Mouse (Mus musculus) limb, embryonic 12.5 days (tissue): ENCODE measurements around the gene Smyd1. TPM values are rescaled to one million over a fixed set of nuclear protein-coding genes. Genes with fewer than 3 reads are reported as not detected.

Source experiments
- ATAC-seq: fragments of 200-750 bp; cut with Nextera tagmentation; 2 replicates; pipeline ENCODE4 v1.8.0; 2017; ENCODE audit warnings: low read depth, moderate TSS enrichment; ENCODE audit not compliant: insufficient number of reproducible peaks, insufficient read depth, low FRiP score, low TSS enrichment
- H3K27ac ChIP-seq: fragments of 300-500 bp; sonication (generic); 2 replicates; pipeline ENCODE4 v1.5.1; 2016; ENCODE audit warnings: mild to moderate bottlenecking, moderate library complexity
- H3K27me3 ChIP-seq: fragments of 300-500 bp; sonication (generic); 2 replicates; pipeline ENCODE4 v1.6.1; 2016; ENCODE audit warnings: mild to moderate bottlenecking, moderate library complexity
- H3K36me3 ChIP-seq: fragments of 300-500 bp; sonication (generic); 2 replicates; pipeline ENCODE4 v1.6.1; 2016; ENCODE audit warnings: mild to moderate bottlenecking, moderate library complexity
- H3K4me1 ChIP-seq: fragments of 300-500 bp; sonication (generic); replicated peaks from 2 replicates; pipeline ENCODE4 v1.6.1; 2016
- H3K4me2 ChIP-seq: fragments of 300-500 bp; sonication (generic); 2 replicates; pipeline ENCODE4 v1.6.1; 2016; ENCODE audit warnings: mild to moderate bottlenecking, moderate library complexity
- H3K4me3 ChIP-seq: fragments of 300-500 bp; sonication (generic); replicated peaks from 2 replicates; pipeline ENCODE4 v1.5.1; 2016; ENCODE audit warnings: mild to moderate bottlenecking
- H3K9ac ChIP-seq: fragments of 300-500 bp; sonication (generic); replicated peaks from 2 replicates; pipeline ENCODE4 v1.6.1; 2016; ENCODE audit warnings: mild to moderate bottlenecking, moderate library complexity
- H3K9me3 ChIP-seq: fragments of 300-500 bp; sonication (generic); 2 replicates; pipeline ENCODE4 v1.6.1; 2016; ENCODE audit warnings: mild to moderate bottlenecking, moderate library complexity
- WGBS: fragments of 180-500 bp; shearing (Covaris S2); methylation state at CpG from one replicate; pipeline ENCODE4 v1.1.7; 2016; 5-methylcytosine and 5-hydroxymethylcytosine counted together
- polyA plus RNA-seq: library from polyadenylated mRNA; unstranded; fragments of >200 nt; fragmentation: Nextera tagmentation; extraction: Ambion mirVana; gene quantifications from 2 replicates; pipeline ENCODE4 v1.2.1, GENCODE M21; 2016

Smyd1 gene
- polyA plus RNA-seq, 1 experiment from 2014 or later = 5.1 TPM

DNA sequence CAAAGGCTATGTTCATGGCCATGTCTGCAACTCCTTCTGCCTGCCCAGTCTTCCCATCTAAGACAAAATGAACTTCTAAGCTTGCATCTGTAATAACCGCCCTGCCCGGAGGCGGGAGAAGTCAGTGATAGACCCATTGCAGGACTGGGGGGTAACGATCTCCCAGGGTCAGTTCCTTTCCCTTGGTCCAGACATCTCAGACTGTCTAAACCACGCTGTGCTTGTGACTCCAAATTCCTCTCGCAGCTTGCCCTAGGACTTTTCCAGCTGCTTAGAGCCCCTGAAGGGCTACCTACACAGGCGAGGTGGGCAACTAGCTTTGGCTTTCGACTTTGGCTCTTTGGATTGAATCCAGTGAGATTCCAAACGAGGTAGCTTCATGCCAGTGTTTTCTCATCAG lies 2.8 kb upstream of the Smyd1 start:
- ATAC-seq = no peak
- no peaks in the 10 kb centered on the region for H3K9me3 ChIP-seq
- H3K4me2 ChIP-seq = no peak overlapping the region
- no peak overlapping the region for H3K4me3 ChIP-seq
- WGBS = 88% methylated on average over 9 of the region's 9 CpGs
- no peak overlapping the region for H3K9ac ChIP-seq
- H3K27me3 ChIP-seq = no peaks in the 10 kb centered on the region
- H3K4me1 ChIP-seq = no peaks in the 10 kb centered on the region
- no peak overlapping the region for H3K27ac ChIP-seq
- no peaks in the 10 kb centered on the region for H3K36me3 ChIP-seq

DNA sequence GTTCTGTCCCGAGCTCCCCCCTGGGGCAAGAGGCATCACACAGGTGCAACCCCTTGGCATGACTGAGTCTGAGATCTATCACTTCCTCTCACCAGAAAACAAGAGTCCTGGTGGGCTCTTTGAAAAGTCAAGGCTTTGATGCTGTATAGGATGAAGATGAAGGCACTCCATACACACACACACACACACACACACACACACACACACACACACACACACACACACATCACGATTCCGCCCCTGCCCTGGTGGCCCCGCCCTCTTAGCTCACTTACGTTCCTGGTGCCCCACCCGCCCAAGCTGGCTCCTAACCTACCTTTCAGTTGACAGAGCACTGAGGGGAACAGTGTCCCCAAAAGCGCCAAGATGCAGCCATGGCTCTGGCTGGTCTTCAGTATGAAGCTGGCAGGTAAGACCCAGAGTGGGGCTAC lies 473 bp upstream of the Smyd1 start, which contains the start of gene Cd8b1:
Gene Cd8b1, plus strand, starts transcription at position 298 of the 431 bp plus-strand sequence.
- ATAC-seq = no peak
- WGBS = 86% methylated on average over 7 of the region's 7 CpGs

DNA sequence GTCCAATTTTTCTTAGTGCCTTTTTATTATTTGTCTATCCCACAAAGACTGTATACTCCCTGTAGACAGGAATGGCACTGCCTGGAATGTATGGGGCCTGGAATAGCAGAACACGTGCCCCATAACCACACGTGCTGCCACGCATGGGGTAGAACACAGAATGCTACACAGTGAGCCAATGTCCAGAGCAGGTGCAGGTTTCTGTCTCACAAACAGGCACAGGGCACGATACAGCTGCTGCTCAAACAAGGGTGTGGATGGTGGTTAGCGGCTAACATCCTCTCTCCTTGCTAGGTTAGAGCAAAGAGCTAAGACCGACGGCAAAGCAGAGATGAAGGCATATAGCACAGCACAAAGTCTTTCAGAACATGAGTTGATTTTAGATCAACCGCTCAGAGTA lies 14.5 kb downstream of the Smyd1 start:
- H3K9me3 ChIP-seq = no peaks in the 10 kb centered on the region
- H3K4me2 ChIP-seq = no peak overlapping the region
- WGBS = 89% methylated on average over 8 of the region's 8 CpGs
- no peaks in the 10 kb centered on the region for H3K27me3 ChIP-seq
- H3K4me1 ChIP-seq = no peaks in the 10 kb centered on the region
- no peak overlapping the region for H3K27ac ChIP-seq
- ATAC-seq = no peak
- no peaks in the 10 kb centered on the region for H3K36me3 ChIP-seq
- H3K4me3 ChIP-seq = no peak overlapping the region
- H3K9ac ChIP-seq = no peak overlapping the region

More for the DNA sequence above, 473 bp upstream of the Smyd1 start, which contains the start of gene Cd8b1:
- H3K36me3 ChIP-seq = no peaks in the 10 kb centered on the region
- no peak within 1 kb of the TSS for H3K4me3 ChIP-seq
- no peaks in the 10 kb centered on the region for H3K9me3 ChIP-seq
- H3K4me2 ChIP-seq = no peak within 1 kb of the TSS
- no peak within 1 kb of the TSS for H3K9ac ChIP-seq
- no peak within 1 kb of the TSS for H3K27ac ChIP-seq
- H3K27me3 ChIP-seq = no peaks in the 10 kb centered on the region
- no peaks in the 10 kb centered on the region for H3K4me1 ChIP-seq

DNA sequence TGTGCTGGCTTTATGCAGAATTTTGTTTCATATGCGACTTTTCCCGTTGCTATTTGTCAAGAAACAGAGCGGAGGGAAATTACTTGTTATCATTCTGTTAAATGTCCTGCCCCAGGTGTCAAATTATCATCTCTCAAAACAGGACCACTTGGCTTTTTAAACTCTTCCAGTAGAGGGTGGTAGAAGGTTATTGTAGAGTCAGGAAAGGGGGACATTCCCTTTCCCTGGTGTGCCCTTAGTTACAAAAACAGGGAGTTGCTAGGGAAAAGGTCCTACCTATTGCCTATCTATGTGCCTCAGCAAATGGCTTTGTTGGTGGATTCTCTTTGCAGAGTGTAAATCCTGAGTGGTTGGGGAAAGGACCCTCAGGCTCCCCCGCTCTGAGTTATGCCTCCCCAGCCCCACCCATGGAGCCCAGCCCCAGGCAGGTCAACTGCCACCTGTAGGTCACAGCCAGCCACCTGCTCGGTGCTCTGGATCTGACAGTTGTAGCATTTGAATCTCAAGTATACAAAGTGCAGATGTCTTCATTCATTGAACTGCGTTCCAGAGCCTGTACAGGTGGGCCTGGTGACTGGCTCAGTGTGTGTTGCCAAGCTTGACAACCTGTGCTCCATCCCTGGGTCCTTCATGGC lies 19.8 kb downstream of the Smyd1 start:
- H3K9me3 ChIP-seq = no peaks in the 10 kb centered on the region
- H3K27me3 ChIP-seq = no peaks in the 10 kb centered on the region
- H3K4me2 ChIP-seq = no peak overlapping the region
- H3K36me3 ChIP-seq = no peaks in the 10 kb centered on the region
- H3K9ac ChIP-seq = no peak overlapping the region
- no peak for ATAC-seq
- WGBS = 55% methylated on average over 6 of the region's 6 CpGs
- no peak overlapping the region for H3K4me3 ChIP-seq
- no peak overlapping the region for H3K27ac ChIP-seq
- no peaks in the 10 kb centered on the region for H3K4me1 ChIP-seq

GRCm38 (mm10) chr6:71298751-71299150 lies 23.3 kb downstream of the Smyd1 start:
- H3K9ac ChIP-seq = no peak overlapping the region
- no peak overlapping the region for H3K27ac ChIP-seq
- WGBS = 37% methylated on average over 3 of the region's 3 CpGs
- no peaks in the 10 kb centered on the region for H3K36me3 ChIP-seq
- no peaks in the 10 kb centered on the region for H3K27me3 ChIP-seq
- H3K4me2 ChIP-seq = no peak overlapping the region
- H3K4me3 ChIP-seq = no peak overlapping the region
- no peak for ATAC-seq
- no peaks in the 10 kb centered on the region for H3K9me3 ChIP-seq
- no peaks in the 10 kb centered on the region for H3K4me1 ChIP-seq

- H3K36me3 ChIP-seq = no peaks in the 10 kb centered on the region
- H3K9me3 ChIP-seq = no peaks in the 10 kb centered on the region
- H3K4me3 ChIP-seq = no peak overlapping the region
- H3K27ac ChIP-seq = no peak overlapping the region
- no peak overlapping the region for H3K9ac ChIP-seq
- ATAC-seq = no peak
- H3K27me3 ChIP-seq = no peaks in the 10 kb centered on the region
- no peak overlapping the region for H3K4me2 ChIP-seq
- WGBS = 69% methylated on average over 2 of the region's 2 CpGs
- H3K4me1 ChIP-seq = no peaks in the 10 kb centered on the region
Measured at GRCm38 (mm10) chr6:71298051-71298450, 24.0 kb downstream of the Smyd1 start.

DNA sequence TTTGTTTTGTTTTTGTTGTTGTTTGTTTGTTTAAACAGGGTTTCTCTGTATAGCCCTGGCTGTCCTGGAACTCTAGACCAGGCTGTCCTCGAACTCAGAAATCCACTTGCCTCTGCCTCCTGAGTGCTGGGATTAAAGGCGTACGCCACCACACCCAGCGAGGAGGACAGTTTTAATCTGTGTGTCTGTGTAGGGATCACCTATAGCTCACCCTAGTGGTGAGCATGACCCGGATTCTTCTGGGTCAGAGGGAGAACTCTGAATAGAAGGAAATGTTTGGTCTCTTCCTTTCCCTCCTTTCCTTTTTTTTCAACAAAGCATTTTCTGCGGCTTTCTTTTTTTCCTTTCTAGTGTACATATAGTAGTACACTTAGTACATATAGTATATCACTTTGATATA lies 26.7 kb downstream of the Smyd1 start:
- Histone ChIP-seq H3K4me2 (no peak overlapping the region), H3K9me3 (no peaks in the 10 kb centered on the region), H3K36me3 (no peaks in the 10 kb centered on the region), H3K4me3 (no peak overlapping the region), H3K27ac (no peak overlapping the region), H3K4me1 (no peaks in the 10 kb centered on the region), H3K9ac (no peak overlapping the region), H3K27me3 (no peaks in the 10 kb centered on the region)
- ATAC-seq = no peak
- 70% methylated on average over 6 of the region's 6 CpGs for WGBS

DNA sequence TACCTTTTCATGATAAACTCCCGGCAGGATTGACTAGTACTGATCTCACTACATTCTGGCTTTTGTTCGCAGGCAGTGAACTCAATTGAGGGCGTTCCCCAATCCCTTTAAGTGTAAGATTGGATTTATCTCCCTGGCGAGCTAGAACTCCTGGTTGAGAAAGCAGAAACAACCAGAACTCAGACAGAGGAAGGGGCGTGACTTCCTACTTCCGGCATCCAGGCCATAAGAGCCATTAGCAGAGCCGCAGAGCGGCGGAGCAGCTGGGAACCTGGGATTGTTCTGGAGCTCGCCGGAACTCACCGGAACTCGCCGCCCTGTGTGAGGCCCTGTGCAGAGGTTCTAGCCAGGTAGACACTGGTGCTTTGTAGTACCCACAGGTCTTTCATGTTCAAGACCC lies 28.5 kb downstream of the Smyd1 start:
- Histone ChIP-seq H3K27me3 (no peaks in the 10 kb centered on the region), H3K36me3 (no peaks in the 10 kb centered on the region), H3K4me2 (no peak overlapping the region), H3K27ac (no peak overlapping the region), H3K9me3 (no peaks in the 10 kb centered on the region), H3K4me3 (no peak overlapping the region), H3K4me1 (no peaks in the 10 kb centered on the region), H3K9ac (no peak overlapping the region)
- WGBS = 94% methylated on average over 14 of the region's 14 CpGs
- no peak for ATAC-seq

DNA sequence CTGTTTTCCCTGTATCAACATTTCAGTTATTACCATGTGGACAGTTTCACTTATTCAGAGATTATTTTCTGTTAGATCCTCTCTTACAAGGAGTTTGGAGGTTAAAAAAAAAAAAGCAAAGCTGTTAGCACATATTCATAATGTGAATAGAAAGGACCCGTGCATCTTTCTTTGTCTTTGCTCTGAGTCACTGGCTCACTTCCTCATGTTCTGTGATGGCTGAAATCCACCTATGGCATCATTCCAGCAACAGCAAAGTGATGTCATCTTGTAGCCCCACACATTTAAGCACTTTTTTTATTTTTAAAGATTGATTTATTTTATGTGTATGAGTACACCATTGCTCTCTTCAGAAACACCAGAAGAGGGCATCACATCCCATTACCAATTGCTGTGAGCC lies 42.6 kb downstream of the Smyd1 start:
- Histone ChIP-seq H3K4me1 (no peaks in the 10 kb centered on the region), H3K9ac (no peak overlapping the region), H3K27me3 (no peaks in the 10 kb centered on the region), H3K36me3 (peaks cover 6% of the 10 kb centered on the region), H3K27ac (no peak overlapping the region), H3K4me2 (no peak overlapping the region), H3K9me3 (no peaks in the 10 kb centered on the region), H3K4me3 (no peak overlapping the region)
- ATAC-seq = no peak
- 81% methylated on average over 1 of the region's 1 CpGs for WGBS

- no peaks in the 10 kb centered on the region for H3K27me3 ChIP-seq
- no peak overlapping the region for H3K9ac ChIP-seq
- no peaks in the 10 kb centered on the region for H3K36me3 ChIP-seq
- H3K4me1 ChIP-seq = peaks cover 15% of the 10 kb centered on the region
- no peak overlapping the region for H3K27ac ChIP-seq
- H3K9me3 ChIP-seq = no peaks in the 10 kb centered on the region
- WGBS = 85% methylated on average over 1 of the region's 1 CpGs
- no peak overlapping the region for H3K4me2 ChIP-seq
- no peak overlapping the region for H3K4me3 ChIP-seq
- ATAC-seq = no peak
Measured at GRCm38 (mm10) chr6:71274621-71275020, 47.4 kb downstream of the Smyd1 start.

GRCm38 (mm10) chr6:71273715-71274114 lies 48.3 kb downstream of the Smyd1 start:
- Histone ChIP-seq H3K4me1 (peaks cover 15% of the 10 kb centered on the region), H3K9ac (no peak overlapping the region), H3K9me3 (no peaks in the 10 kb centered on the region), H3K36me3 (no peaks in the 10 kb centered on the region), H3K27me3 (no peaks in the 10 kb centered on the region), H3K27ac (no peak overlapping the region), H3K4me2 (no peak overlapping the region), H3K4me3 (no peak overlapping the region)
- no peak for ATAC-seq
- WGBS = 86% methylated on average over 1 of the region's 1 CpGs

DNA sequence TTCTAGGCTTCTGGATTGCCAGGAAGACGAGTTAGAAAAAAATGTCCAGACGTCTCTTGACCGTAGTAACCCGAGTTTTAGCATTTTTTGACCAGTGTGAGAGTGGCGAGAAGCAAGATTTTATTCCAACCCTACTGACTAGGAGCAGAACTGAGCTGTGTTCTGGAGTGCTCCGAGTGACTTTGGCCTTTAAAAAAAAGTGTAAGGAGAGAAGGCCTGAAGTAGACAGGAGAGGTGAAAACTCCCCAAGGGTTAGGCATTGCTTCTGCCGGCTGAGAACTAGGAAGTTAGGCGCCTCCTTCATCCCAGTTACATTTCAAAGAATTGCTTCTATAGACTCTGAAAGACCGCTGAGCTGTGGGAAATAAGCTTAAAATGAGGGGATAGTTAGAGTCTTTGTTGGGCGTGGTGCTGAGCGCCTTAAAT lies 49.7 kb downstream of the Smyd1 start:
- Histone ChIP-seq H3K27ac (peak overlapping the region; percentile 98), H3K4me2 (peak overlapping the region; percentile 79), H3K27me3 (no peaks in the 10 kb centered on the region), H3K4me1 (peaks cover 15% of the 10 kb centered on the region), H3K4me3 (peak overlapping the region; percentile 89), H3K9ac (peak overlapping the region; percentile 98), H3K9me3 (no peaks in the 10 kb centered on the region), H3K36me3 (no peaks in the 10 kb centered on the region)
- WGBS = 1% methylated on average over 11 of the region's 11 CpGs
- ATAC-seq = no peak
